Mouse (Mus musculus): Measurements from ENCODE around the gene Ube4b. TPM values are rescaled to one million over a fixed set of nuclear protein-coding genes. Genes with fewer than 3 reads are reported as not detected.

The Ube4b gene
- polyA plus RNA-seq, 1 experiment from 2014 or later: 65.5 TPM

GRCm38 (mm10) chr4:149303502-149303901, 123.0 kb downstream of the Ube4b start:
- H3K9me3 ChIP-seq: no peaks in the 10 kb centered on the region
- peaks cover 38% of the 10 kb centered on the region for H3K4me1 ChIP-seq
- no peaks in the 10 kb centered on the region for H3K27me3 ChIP-seq (replicated peaks; ENCODE audit: low read depth, poor library complexity, severe bottlenecking)
- H3K4me3 ChIP-seq: no peak overlapping the region
- no peaks in the 10 kb centered on the region for H3K36me3 ChIP-seq (replicated peaks)
- 79% methylated on average over 5 of the region's 5 CpGs for WGBS
- no peak overlapping the region for H3K27ac ChIP-seq (replicated peaks)
- no peak for DNase-seq (ENCODE audit: low spot score)

DNA sequence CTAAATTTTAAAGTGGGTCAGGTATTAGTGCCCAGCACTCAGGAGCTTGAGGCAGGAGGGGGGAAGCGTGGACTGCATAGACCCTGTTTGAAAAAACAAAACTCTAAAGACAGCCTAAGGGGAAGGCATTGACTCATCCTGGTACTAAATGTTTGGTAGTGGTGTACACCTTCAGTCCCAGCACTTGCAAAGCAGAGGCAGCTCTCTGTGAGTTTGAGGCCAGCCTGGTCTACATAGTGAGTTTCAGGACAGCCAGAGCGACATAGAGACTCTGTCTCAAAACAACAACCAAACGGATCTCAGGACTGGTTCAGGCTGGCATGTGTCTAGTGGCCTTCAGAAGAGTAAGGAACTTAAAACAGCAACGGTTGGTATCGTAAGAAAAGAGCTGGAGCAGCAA, 123.8 kb downstream of the Ube4b start:
- H3K4me3 ChIP-seq: no peak overlapping the region
- no peak overlapping the region for H3K27ac ChIP-seq (replicated peaks)
- H3K4me1 ChIP-seq: peaks cover 32% of the 10 kb centered on the region
- 87% methylated on average over 5 of the region's 5 CpGs for WGBS
- no peak for DNase-seq (ENCODE audit: low spot score)
- 0 out of 2 replicates have a peak, but pooled peaks cover 2% of the 10 kb centered on the region for H3K36me3 ChIP-seq (replicated peaks)
- no peaks in the 10 kb centered on the region for H3K9me3 ChIP-seq
- H3K27me3 ChIP-seq (replicated peaks; ENCODE audit: low read depth, poor library complexity, severe bottlenecking): no peaks in the 10 kb centered on the region

- Histone ChIP-seq H3K27me3 (replicated peaks; ENCODE audit: low read depth, poor library complexity, severe bottlenecking) (no peaks in the 10 kb centered on the region), H3K4me1 (peaks cover 29% of the 10 kb centered on the region), H3K36me3 (replicated peaks) (0 out of 2 replicates have a peak, but pooled peaks cover 2% of the 10 kb centered on the region), H3K9me3 (no peaks in the 10 kb centered on the region), H3K4me3 (no peak overlapping the region), H3K27ac (replicated peaks) (no peak overlapping the region)
- 80% methylated on average over 3 of the region's 3 CpGs for WGBS
- DNase-seq (ENCODE audit: low spot score): no peak
Measured at GRCm38 (mm10) chr4:149302136-149302535, 124.4 kb downstream of the Ube4b start.

DNA sequence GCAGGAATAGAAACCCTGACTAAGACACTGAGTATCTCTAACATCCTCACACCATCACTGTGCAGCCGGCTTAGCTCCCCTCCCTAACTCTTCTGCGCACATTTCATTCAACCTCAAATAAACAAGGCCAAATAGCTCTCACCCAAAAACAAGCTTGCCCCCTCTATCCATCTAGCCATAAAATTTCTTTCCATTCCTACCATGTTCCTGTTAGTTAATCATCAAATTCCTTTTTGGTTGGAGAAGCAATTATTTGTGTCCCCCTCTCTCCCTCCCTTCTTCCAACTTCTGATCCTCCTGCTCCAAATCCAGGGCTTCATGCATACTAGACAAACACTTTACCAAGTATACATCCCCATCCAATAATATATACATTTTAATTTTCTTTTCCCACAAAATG, 130.0 kb downstream of the Ube4b start:
- WGBS: 87% methylated on average over 2 of the region's 2 CpGs
- Histone ChIP-seq H3K27me3 (replicated peaks; ENCODE audit: low read depth, poor library complexity, severe bottlenecking) (no peaks in the 10 kb centered on the region), H3K36me3 (replicated peaks) (peaks cover 9% of the 10 kb centered on the region), H3K4me1 (peaks cover 24% of the 10 kb centered on the region), H3K9me3 (no peaks in the 10 kb centered on the region), H3K27ac (replicated peaks) (no peak overlapping the region), H3K4me3 (no peak overlapping the region)
- no peak for DNase-seq (ENCODE audit: low spot score)

DNA sequence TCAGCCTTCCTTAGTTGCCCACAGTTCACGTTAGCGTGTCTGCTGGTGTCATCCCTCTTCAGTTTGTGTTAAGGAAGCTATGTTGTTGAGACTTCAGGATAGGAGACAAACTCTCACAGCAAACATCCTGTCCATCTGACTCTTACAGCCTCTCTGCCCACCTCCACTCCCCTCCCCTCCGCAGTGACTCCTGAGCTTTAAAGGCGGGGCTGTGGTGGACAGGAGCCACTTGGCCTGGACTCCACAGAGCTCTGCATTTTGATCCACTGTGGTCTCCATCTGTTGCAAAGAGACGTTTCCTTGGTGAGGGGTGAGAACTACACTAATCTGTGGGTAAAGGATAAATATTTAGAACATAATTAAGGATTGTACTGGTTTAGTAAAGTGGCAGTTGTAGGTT, 133.6 kb downstream of the Ube4b start:
- 86% methylated on average over 5 of the region's 5 CpGs for WGBS
- H3K4me3 ChIP-seq: no peak overlapping the region
- peaks cover 22% of the 10 kb centered on the region for H3K4me1 ChIP-seq
- no peak for DNase-seq (ENCODE audit: low spot score)
- H3K9me3 ChIP-seq: no peaks in the 10 kb centered on the region
- H3K27ac ChIP-seq (replicated peaks): no peak overlapping the region
- no peaks in the 10 kb centered on the region for H3K27me3 ChIP-seq (replicated peaks; ENCODE audit: low read depth, poor library complexity, severe bottlenecking)
- peaks cover 39% of the 10 kb centered on the region for H3K36me3 ChIP-seq (replicated peaks)

DNA sequence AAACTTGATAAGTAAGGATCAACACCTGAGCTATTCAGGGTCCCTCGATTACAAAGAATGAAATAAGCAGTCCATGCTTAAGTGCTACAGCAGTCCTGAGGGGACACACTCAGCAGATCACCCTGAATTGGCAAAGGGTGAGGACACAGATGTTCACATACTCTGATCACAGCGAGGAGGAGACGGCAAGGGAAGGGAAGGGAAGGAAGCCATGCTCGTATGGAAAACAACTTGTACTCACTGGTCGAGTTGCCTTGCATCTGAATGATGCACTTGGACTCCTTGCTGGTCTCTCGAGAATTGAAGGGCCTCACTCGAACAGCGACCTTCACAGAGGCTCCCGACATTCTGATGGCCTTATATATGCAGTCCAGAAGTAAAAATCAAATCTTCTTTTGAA, 135.5 kb downstream of the Ube4b start:
- H3K4me3 ChIP-seq: no peak overlapping the region
- H3K27me3 ChIP-seq (replicated peaks; ENCODE audit: low read depth, poor library complexity, severe bottlenecking): no peaks in the 10 kb centered on the region
- DNase-seq (ENCODE audit: low spot score): no peak
- no peak overlapping the region for H3K27ac ChIP-seq (replicated peaks)
- peaks cover 26% of the 10 kb centered on the region for H3K4me1 ChIP-seq
- H3K36me3 ChIP-seq (replicated peaks): peaks cover 46% of the 10 kb centered on the region
- H3K9me3 ChIP-seq: no peaks in the 10 kb centered on the region
- WGBS: 83% methylated on average over 9 of the region's 9 CpGs

- no peaks in the 10 kb centered on the region for H3K9me3 ChIP-seq
- H3K27ac ChIP-seq (replicated peaks): no peak overlapping the region
- DNase-seq (ENCODE audit: low spot score): no peak
- H3K4me1 ChIP-seq: peaks cover 21% of the 10 kb centered on the region
- H3K27me3 ChIP-seq (replicated peaks; ENCODE audit: low read depth, poor library complexity, severe bottlenecking): no peaks in the 10 kb centered on the region
- H3K36me3 ChIP-seq (replicated peaks): peaks cover 46% of the 10 kb centered on the region
- WGBS: 83% methylated on average over 7 of the region's 7 CpGs
- H3K4me3 ChIP-seq: no peak overlapping the region
Measured at GRCm38 (mm10) chr4:149290157-149290750, 136.3 kb downstream of the Ube4b start.

- WGBS: 75% methylated on average over 8 of the region's 8 CpGs
- H3K4me3 ChIP-seq: no peak overlapping the region
- H3K9me3 ChIP-seq: no peaks in the 10 kb centered on the region
- H3K27me3 ChIP-seq (replicated peaks; ENCODE audit: low read depth, poor library complexity, severe bottlenecking): no peaks in the 10 kb centered on the region
- DNase-seq (ENCODE audit: low spot score): no peak
- peaks cover 47% of the 10 kb centered on the region for H3K36me3 ChIP-seq (replicated peaks)
- H3K4me1 ChIP-seq: peaks cover 12% of the 10 kb centered on the region
- no peak overlapping the region for H3K27ac ChIP-seq (replicated peaks)
Measured at GRCm38 (mm10) chr4:149286287-149287137, 140.0 kb downstream of the Ube4b start.

- Histone ChIP-seq H3K36me3 (replicated peaks) (peaks cover 42% of the 10 kb centered on the region), H3K27me3 (replicated peaks; ENCODE audit: low read depth, poor library complexity, severe bottlenecking) (no peaks in the 10 kb centered on the region), H3K27ac (replicated peaks) (no peak overlapping the region), H3K9me3 (no peaks in the 10 kb centered on the region), H3K4me1 (peaks cover 12% of the 10 kb centered on the region), H3K4me3 (no peak overlapping the region)
- no peak for DNase-seq (ENCODE audit: low spot score)
- WGBS: 96% methylated on average over 1 of the region's 1 CpGs
Measured at GRCm38 (mm10) chr4:149285691-149286090, 140.9 kb downstream of the Ube4b start.

DNA sequence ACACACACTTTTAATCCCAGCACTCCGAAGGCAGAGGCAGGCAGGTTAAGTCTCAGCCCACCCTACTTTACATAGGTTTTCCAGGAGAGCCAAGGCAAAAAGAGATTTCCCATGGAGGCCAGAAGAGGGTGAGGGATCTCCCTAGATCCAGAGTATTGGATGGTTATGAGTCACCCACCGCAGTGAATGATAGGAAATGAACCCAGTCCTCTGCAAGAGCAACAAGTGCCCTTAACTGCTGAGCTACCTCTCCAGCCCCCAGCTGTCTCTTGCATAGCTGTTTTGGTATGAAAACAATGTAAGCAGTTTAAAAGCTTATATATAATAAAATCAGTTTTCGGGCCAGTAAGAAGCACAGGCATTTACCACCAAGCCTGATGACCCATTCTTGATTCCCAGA, 143.5 kb downstream of the Ube4b start:
- DNase-seq (ENCODE audit: low spot score): no peak

GRCm38 (mm10) chr4:149282025-149282738, 144.4 kb downstream of the Ube4b start:
- Histone ChIP-seq H3K9me3 (no peaks in the 10 kb centered on the region), H3K27ac (replicated peaks) (no peak overlapping the region), H3K4me1 (peaks cover 21% of the 10 kb centered on the region), H3K4me3 (no peak overlapping the region), H3K36me3 (replicated peaks) (peaks cover 17% of the 10 kb centered on the region), H3K27me3 (replicated peaks; ENCODE audit: low read depth, poor library complexity, severe bottlenecking) (no peaks in the 10 kb centered on the region)
- DNase-seq (ENCODE audit: low spot score): no peak
- WGBS: 76% methylated on average over 7 of the region's 7 CpGs

More for the DNA sequence above, 143.5 kb downstream of the Ube4b start:
- Histone ChIP-seq H3K4me3 (no peak overlapping the region), H3K4me1 (peaks cover 13% of the 10 kb centered on the region), H3K27me3 (replicated peaks; ENCODE audit: low read depth, poor library complexity, severe bottlenecking) (no peaks in the 10 kb centered on the region), H3K9me3 (no peaks in the 10 kb centered on the region), H3K36me3 (replicated peaks) (peaks cover 18% of the 10 kb centered on the region), H3K27ac (replicated peaks) (0 out of 2 replicates have a peak overlapping the region, but pooled peaks have one; percentile 24)
- 92% methylated on average over 3 of the region's 3 CpGs for WGBS
